Mouse (Mus musculus): Measurements from ENCODE around the gene Daam1. TPM values are rescaled to one million over a fixed set of nuclear protein-coding genes. Genes with fewer than 3 reads are reported as not detected.

The Daam1 gene
- polyA plus RNA-seq, 1 experiment from 2014 or later: 5.3 TPM

- Histone ChIP-seq H3K27ac (ENCODE audit: low read depth, low read length) (no peak overlapping the region), H3K27me3 (replicated peaks; ENCODE audit: control insufficient read depth, insufficient read depth, low read length) (no peaks in the 10 kb centered on the region), H3K4me1 (replicated peaks; ENCODE audit: control insufficient read depth, insufficient read depth, low read length) (0 out of 2 replicates have a peak, but pooled peaks cover 5% of the 10 kb centered on the region), H3K4me2 (replicated peaks; ENCODE audit: low read depth) (peak overlapping the region; percentile 96), H3K9me3 (ENCODE audit: control insufficient read depth) (no peaks in the 10 kb centered on the region), H3K36me3 (ENCODE audit: control insufficient read depth, insufficient read depth) (no peaks in the 10 kb centered on the region), H3K4me3 (ENCODE audit: low read depth, low read length) (peak overlapping the region; percentile 88), H3K9ac (ENCODE audit: low read depth, low read length) (peak overlapping the region; percentile 53)
- no peak for ATAC-seq
- TF ChIP-seq CTCF (IDR thresholded peaks at IDR 0.05; ENCODE audit: low read depth): no peak
- 10% methylated on average over 10 of the region's 10 CpGs for WGBS
Observed at GRCm38 (mm10) chr12:71830139-71830538, 739 bp upstream of the Daam1 start.

- peak; percentile 61 for ATAC-seq
- peak; percentile 45 for TF ChIP-seq CTCF (IDR thresholded peaks at IDR 0.05; ENCODE audit: low read depth)
- peaks cover 10% of the 10 kb centered on the region; the same call in 1 of the 2 replicates for H3K4me1 ChIP-seq (replicated peaks; ENCODE audit: control insufficient read depth, insufficient read depth, low read length)
- no peaks in the 10 kb centered on the region for H3K36me3 ChIP-seq (ENCODE audit: control insufficient read depth, insufficient read depth)
- peak overlapping the region; percentile 88 for H3K4me3 ChIP-seq (ENCODE audit: low read depth, low read length)
- peak overlapping the region; percentile 84 for H3K9ac ChIP-seq (ENCODE audit: low read depth, low read length)
- H3K27me3 ChIP-seq (replicated peaks; ENCODE audit: control insufficient read depth, insufficient read depth, low read length): no peaks in the 10 kb centered on the region
- WGBS: under 1% methylated on average over 59 of the region's 59 CpGs
- H3K27ac ChIP-seq (ENCODE audit: low read depth, low read length): peak overlapping the region; percentile 91
- no peaks in the 10 kb centered on the region for H3K9me3 ChIP-seq (ENCODE audit: control insufficient read depth)
- H3K4me2 ChIP-seq (replicated peaks; ENCODE audit: low read depth): peak overlapping the region; percentile 96
Observed at GRCm38 (mm10) chr12:71831258-71832087, 595 bp downstream of the Daam1 start.

GRCm38 (mm10) chr12:71832225-71832624 is 1.3 kb downstream of the Daam1 start:
- no peak for TF ChIP-seq CTCF (IDR thresholded peaks at IDR 0.05; ENCODE audit: low read depth)
- no peaks in the 10 kb centered on the region for H3K27me3 ChIP-seq (replicated peaks; ENCODE audit: control insufficient read depth, insufficient read depth, low read length)
- peak overlapping the region; percentile 88 for H3K4me3 ChIP-seq (ENCODE audit: low read depth, low read length)
- peaks cover 12% of the 10 kb centered on the region for H3K4me1 ChIP-seq (replicated peaks; ENCODE audit: control insufficient read depth, insufficient read depth, low read length)
- under 1% methylated on average over 12 of the region's 12 CpGs for WGBS
- ATAC-seq: no peak
- H3K4me2 ChIP-seq (replicated peaks; ENCODE audit: low read depth): peak overlapping the region; percentile 96
- H3K27ac ChIP-seq (ENCODE audit: low read depth, low read length): 0 out of 2 replicates have a peak overlapping the region, but pooled peaks have one; percentile 7
- peak overlapping the region; percentile 84 for H3K9ac ChIP-seq (ENCODE audit: low read depth, low read length)
- H3K9me3 ChIP-seq (ENCODE audit: control insufficient read depth): no peaks in the 10 kb centered on the region
- H3K36me3 ChIP-seq (ENCODE audit: control insufficient read depth, insufficient read depth): no peaks in the 10 kb centered on the region

GRCm38 (mm10) chr12:71834041-71834440 is 3.2 kb downstream of the Daam1 start:
- Histone ChIP-seq H3K4me1 (replicated peaks; ENCODE audit: control insufficient read depth, insufficient read depth, low read length) (peaks cover 22% of the 10 kb centered on the region), H3K4me2 (replicated peaks; ENCODE audit: low read depth) (no peak overlapping the region; the same call in 1 of the 2 replicates), H3K9me3 (ENCODE audit: control insufficient read depth) (no peaks in the 10 kb centered on the region), H3K36me3 (ENCODE audit: control insufficient read depth, insufficient read depth) (no peaks in the 10 kb centered on the region), H3K9ac (ENCODE audit: low read depth, low read length) (no peak overlapping the region), H3K27me3 (replicated peaks; ENCODE audit: control insufficient read depth, insufficient read depth, low read length) (no peaks in the 10 kb centered on the region), H3K4me3 (ENCODE audit: low read depth, low read length) (no peak overlapping the region), H3K27ac (ENCODE audit: low read depth, low read length) (no peak overlapping the region)
- TF ChIP-seq CTCF (IDR thresholded peaks at IDR 0.05; ENCODE audit: low read depth): no peak
- ATAC-seq: no peak
- 55% methylated on average over 7 of the region's 7 CpGs for WGBS

GRCm38 (mm10) chr12:71835966-71836668 is 5.2 kb downstream of the Daam1 start:
- Histone ChIP-seq H3K27me3 (replicated peaks; ENCODE audit: control insufficient read depth, insufficient read depth, low read length) (no peaks in the 10 kb centered on the region), H3K4me1 (replicated peaks; ENCODE audit: control insufficient read depth, insufficient read depth, low read length) (peaks cover 24% of the 10 kb centered on the region), H3K4me2 (replicated peaks; ENCODE audit: low read depth) (peak overlapping the region; percentile 10; the same call in 1 of the 2 replicates), H3K4me3 (ENCODE audit: low read depth, low read length) (no peak overlapping the region), H3K27ac (ENCODE audit: low read depth, low read length) (0 out of 2 replicates have a peak overlapping the region, but pooled peaks have one; percentile 51), H3K9me3 (ENCODE audit: control insufficient read depth) (no peaks in the 10 kb centered on the region), H3K9ac (ENCODE audit: low read depth, low read length) (no peak overlapping the region), H3K36me3 (ENCODE audit: control insufficient read depth, insufficient read depth) (no peaks in the 10 kb centered on the region)
- ATAC-seq: peak; percentile 67
- TF ChIP-seq CTCF (IDR thresholded peaks at IDR 0.05; ENCODE audit: low read depth): no peak
- WGBS: 25% methylated on average over 5 of the region's 5 CpGs

GRCm38 (mm10) chr12:71836776-71837175 is 5.9 kb downstream of the Daam1 start:
- ATAC-seq: no peak
- Histone ChIP-seq H3K4me3 (ENCODE audit: low read depth, low read length) (no peak overlapping the region), H3K36me3 (ENCODE audit: control insufficient read depth, insufficient read depth) (no peaks in the 10 kb centered on the region), H3K27me3 (replicated peaks; ENCODE audit: control insufficient read depth, insufficient read depth, low read length) (no peaks in the 10 kb centered on the region), H3K9ac (ENCODE audit: low read depth, low read length) (no peak overlapping the region), H3K9me3 (ENCODE audit: control insufficient read depth) (no peaks in the 10 kb centered on the region), H3K4me1 (replicated peaks; ENCODE audit: control insufficient read depth, insufficient read depth, low read length) (peaks cover 24% of the 10 kb centered on the region), H3K27ac (ENCODE audit: low read depth, low read length) (no peak overlapping the region), H3K4me2 (replicated peaks; ENCODE audit: low read depth) (no peak overlapping the region)
- no peak for TF ChIP-seq CTCF (IDR thresholded peaks at IDR 0.05; ENCODE audit: low read depth)
- 88% methylated on average over 6 of the region's 6 CpGs for WGBS

Data from intestine, postnatal 0 days (tissue).